Mouse (Mus musculus) MEL (cell line): ENCODE data around the gene Ssh2. TPM values are rescaled to one million over a fixed set of nuclear protein-coding genes. Genes with fewer than 3 reads are reported as not detected.

Experiments
- DNase-seq: peaks from one replicate; pipeline ENCODE4 v3.0.0; 2011; ENCODE audit warnings: low read depth, low spot score
- H3K27ac ChIP-seq: 2 replicates; pipeline ENCODE4 v1.5.1; 2012; ENCODE audit warnings: low read depth, mild to moderate bottlenecking, control low read depth, low read length, moderate library complexity; ENCODE audit not compliant: control insufficient read depth
- H3K27me3 ChIP-seq, 2 experiments: fragments of 150-350 bp in 1 of 2; sonication (generic) in 1 of 2; 2 replicates each; pipeline ENCODE4 v1.6.1; 2012; ENCODE audit warnings: low read length in 2 of 2, mild to moderate bottlenecking in 2 of 2, improper control_type of control experiment in 1 of 2, moderate library complexity in 1 of 2; ENCODE audit not compliant: insufficient read depth in 2 of 2, control insufficient read depth in 1 of 2
- H3K36me3 ChIP-seq, 2 experiments: 2 replicates each; pipeline ENCODE4 v1.6.1; 2012 to 2014; ENCODE audit warnings: low read length in 2 of 2, improper control_type of control experiment in 1 of 2, inconsistent platforms in 1 of 2, mild to moderate bottlenecking in 1 of 2; ENCODE audit not compliant: insufficient read depth in 2 of 2, control insufficient read depth in 1 of 2
- H3K4me1 ChIP-seq, 2 experiments: fragments of 150-350 bp in 1 of 2; sonication (generic) in 1 of 2; 2 replicates each; pipeline ENCODE4 v1.6.1; 2012; ENCODE audit warnings: low read length in 2 of 2, improper control_type of control experiment in 1 of 2, mild to moderate bottlenecking in 1 of 2; ENCODE audit not compliant: insufficient read depth in 2 of 2, control insufficient read depth in 1 of 2
- H3K4me3 ChIP-seq, 2 experiments: fragments of 150-350 bp in 1 of 2; sonication (generic) in 1 of 2; 2 replicates each; pipeline ENCODE4 v1.5.1; 2012; ENCODE audit warnings: low read depth in 2 of 2, low read length in 2 of 2, mild to moderate bottlenecking in 2 of 2, moderate library complexity in 2 of 2, control low read depth in 1 of 2, improper control_type of control experiment in 1 of 2; ENCODE audit not compliant: control insufficient read depth in 1 of 2, insufficient read depth in 1 of 2
- H3K79me2 ChIP-seq: 2 replicates; pipeline ENCODE4 v1.6.1; 2012; ENCODE audit warnings: mild to moderate bottlenecking, low read length, moderate library complexity; ENCODE audit not compliant: control insufficient read depth, poor library complexity, insufficient read depth
- H3K9ac ChIP-seq: 2 replicates; pipeline ENCODE4 v1.6.1; 2012; ENCODE audit warnings: low read depth, mild to moderate bottlenecking, control low read depth, low read length, moderate library complexity; ENCODE audit not compliant: control insufficient read depth, poor library complexity, severe bottlenecking
- H3K9me3 ChIP-seq: fragments of 150-350 bp; sonication (generic); replicated peaks from 2 replicates; pipeline ENCODE4 v1.6.1; 2012; ENCODE audit warnings: mild to moderate bottlenecking, low read length, improper control_type of control experiment, moderate library complexity; ENCODE audit not compliant: insufficient read depth
- CHD1 ChIP-seq: IDR thresholded peaks from 2 replicates; pipeline ENCODE4 v1.6.1; 2012; ENCODE audit warnings: low read depth, mild to moderate bottlenecking, inconsistent platforms, low read length, improper control_type of control experiment
- E2F4 ChIP-seq: IDR thresholded peaks from 2 replicates; pipeline ENCODE4 v1.6.1; 2011; ENCODE audit warnings: low read depth, low read length, improper control_type of control experiment, borderline replicate concordance
- ELF1 ChIP-seq: IDR thresholded peaks from 2 replicates; pipeline ENCODE4 v1.6.1; 2014; ENCODE audit warnings: low read depth, mild to moderate bottlenecking, inconsistent platforms, low read length, improper control_type of control experiment, moderate library complexity
- EP300 ChIP-seq, 2 experiments: IDR thresholded peaks; 2 replicates each; pipeline ENCODE4 v1.6.1; 2011; ENCODE audit warnings: improper control_type of control experiment in 2 of 2, low read length in 2 of 2, low read depth in 1 of 2, mild to moderate bottlenecking in 1 of 2
- ETS1 ChIP-seq: IDR thresholded peaks from 2 replicates; pipeline ENCODE4 v1.6.1; 2012; ENCODE audit warnings: low read depth, mild to moderate bottlenecking, inconsistent platforms, low read length, improper control_type of control experiment, moderate library complexity
- HCFC1 ChIP-seq: IDR thresholded peaks from 2 replicates; pipeline ENCODE4 v1.6.1; 2012; ENCODE audit warnings: low read depth, mild to moderate bottlenecking, inconsistent platforms, low read length, improper control_type of control experiment, moderate library complexity
- JUND ChIP-seq: IDR thresholded peaks from 2 replicates; pipeline ENCODE4 v1.6.1; 2011; ENCODE audit warnings: low read depth, mild to moderate bottlenecking, improper control_type of control experiment, low read length
- KAT2A ChIP-seq: conservative IDR thresholded peaks from 2 replicates; pipeline ENCODE4 v1.6.1; 2012; ENCODE audit warnings: low read depth, low read length, improper control_type of control experiment, inconsistent platforms
- MAZ ChIP-seq: IDR thresholded peaks from 2 replicates; pipeline ENCODE4 v1.6.1; 2012; ENCODE audit warnings: low read depth, mild to moderate bottlenecking, inconsistent platforms, low read length, improper control_type of control experiment
- MEF2A ChIP-seq: IDR thresholded peaks from 2 replicates; pipeline ENCODE4 v1.6.1; 2014; ENCODE audit warnings: low read depth, mild to moderate bottlenecking, inconsistent platforms, low read length, improper control_type of control experiment; ENCODE audit not compliant: poor library complexity, insufficient replicate concordance, severe bottlenecking; ENCODE audit errors: extremely low read depth
- MXI1 ChIP-seq: IDR thresholded peaks from 2 replicates; pipeline ENCODE4 v1.6.1; 2011; ENCODE audit warnings: mild to moderate bottlenecking, low read depth, low read length, improper control_type of control experiment
- NELFE ChIP-seq: IDR thresholded peaks from 2 replicates; pipeline ENCODE4 v1.6.1; 2011; ENCODE audit warnings: low read depth, low read length, improper control_type of control experiment
- NRF1 ChIP-seq: IDR thresholded peaks from 2 replicates; pipeline ENCODE4 v1.6.1; 2014; ENCODE audit warnings: low read depth, mild to moderate bottlenecking, inconsistent platforms, low read length, improper control_type of control experiment, moderate library complexity; ENCODE audit not compliant: poor library complexity, insufficient read depth, severe bottlenecking
- POLR2A ChIP-seq, 2 experiments: IDR thresholded peaks; 2 replicates each; pipeline ENCODE4 v1.6.1; 2011 to 2012; ENCODE audit warnings: low read length in 2 of 2, mild to moderate bottlenecking in 2 of 2, control low read depth in 1 of 2, improper control_type of control experiment in 1 of 2, low read depth in 1 of 2, moderate library complexity in 1 of 2; ENCODE audit not compliant: control insufficient read depth in 1 of 2, insufficient read depth in 1 of 2, poor library complexity in 1 of 2
- POLR2AphosphoS2 ChIP-seq: IDR thresholded peaks from 2 replicates; pipeline ENCODE4 v1.6.1; 2011; ENCODE audit warnings: low read length, improper control_type of control experiment
- RAD21 ChIP-seq: IDR thresholded peaks from 2 replicates; pipeline ENCODE4 v1.6.1; 2011; ENCODE audit warnings: mild to moderate bottlenecking, low read depth, low read length, improper control_type of control experiment
- RCOR1 ChIP-seq: IDR thresholded peaks from 2 replicates; pipeline ENCODE4 v1.6.1; 2012; ENCODE audit warnings: low read depth, mild to moderate bottlenecking, inconsistent platforms, low read length, improper control_type of control experiment
- SMC3 ChIP-seq: IDR thresholded peaks from 2 replicates; pipeline ENCODE4 v1.6.1; 2011; ENCODE audit warnings: low read depth, low read length, improper control_type of control experiment
- TAL1 ChIP-seq: IDR thresholded peaks from 2 replicates; pipeline ENCODE4 v1.6.1; 2012; ENCODE audit warnings: mild to moderate bottlenecking, inconsistent platforms, low read length, moderate library complexity, mixed read lengths
- TBP ChIP-seq: IDR thresholded peaks from 2 replicates; pipeline ENCODE4 v1.8.0; 2011; ENCODE audit warnings: low read depth, low read length, improper control_type of control experiment
- UBTF ChIP-seq: IDR thresholded peaks from 2 replicates; pipeline ENCODE4 v1.6.1; 2012; ENCODE audit warnings: low read depth, mild to moderate bottlenecking, inconsistent platforms, low read length, improper control_type of control experiment, moderate library complexity, borderline replicate concordance; ENCODE audit not compliant: insufficient read depth
- USF1 ChIP-seq: IDR thresholded peaks from 2 replicates; pipeline ENCODE4 v1.6.1; 2014; ENCODE audit warnings: low read depth, mild to moderate bottlenecking, inconsistent platforms, low read length, improper control_type of control experiment, moderate library complexity
- ZC3H11A ChIP-seq: IDR thresholded peaks from 2 replicates; pipeline ENCODE4 v1.6.1; 2012; ENCODE audit warnings: low read depth, mild to moderate bottlenecking, inconsistent platforms, low read length, improper control_type of control experiment
- ZMIZ1 ChIP-seq: IDR thresholded peaks from 2 replicates; pipeline ENCODE4 v1.6.1; 2012; ENCODE audit warnings: low read depth, mild to moderate bottlenecking, inconsistent platforms, low read length, improper control_type of control experiment, moderate library complexity
- polyA plus RNA-seq, 2 experiments: library from polyadenylated mRNA; stranded (reverse) in 1 of 2; unstranded in 1 of 2; fragments of >175 nt in 1 of 2; fragments of >200 nt in 1 of 2; gene quantifications; 2 replicates each; pipeline versions ENCODE4 v1.2.1 to v1.2.4; 2012; ENCODE audit warnings: low replicate concordance in 2 of 2, low read depth in 1 of 2; ENCODE audit not compliant: insufficient read length in 2 of 2, insufficient read depth in 1 of 2, missing spikeins in 1 of 2
- total RNA-seq: library from RNA; depleted of rRNA; stranded (reverse); fragments of 300-350 nt; gene quantifications from 2 replicates; pipeline ENCODE4 v1.2.3, GENCODE M21; 2012

The Ssh2 gene
- total and polyA plus RNA-seq, 3 experiments: 6.3 to 29.2 (median 16.5) TPM

GRCm38 (mm10) chr11:77348142-77348741 is 132.2 kb downstream of the Ssh2 start:
- Histone ChIP-seq H3K79me2 (peaks cover 2% of the 10 kb centered on the region; the same call in 1 of the 2 replicates), H3K4me3 (peak overlapping the region; percentile 78 to 87), H3K9me3 (no peaks in the 10 kb centered on the region), H3K27me3 (no peaks in the 10 kb centered on the region), H3K36me3 (peaks cover 0 to 21% of the 10 kb centered on the region in 2 experiments; a peak in 2 of 4 replicates), H3K27ac (peak overlapping the region; percentile 20)
- peak; percentile 92 for DNase-seq
- TF ChIP-seq EP300 (IDR thresholded peaks at IDR 0.05; ENCODE audit: low read depth in 1 of 2, low read length in 2 of 2) (0 out of 4 replicates have a peak, but pooled peaks of 1 of the 2 experiments have one; percentile 24), TBP (no peak), ZC3H11A (no peak), E2F4 (no peak), POLR2A (IDR thresholded peaks at IDR 0.05; ENCODE audit: control insufficient read depth in 1 of 2, insufficient read depth in 1 of 2, low read depth in 1 of 2, low read length in 2 of 2, poor library complexity in 1 of 2) (peak; percentile 82 to 95), JUND (no peak), CHD1 (no peak), MAZ (peak; percentile 81; the same call in 1 of the 2 replicates), RAD21 (no peak), USF1 (no peak), ELF1 (no peak), SMC3 (no peak), ZMIZ1 (peak; percentile 82; the same call in 1 of the 2 replicates), NELFE (peak; percentile 87), MEF2A (no peak), MXI1 (peak; percentile 28; the same call in 1 of the 2 replicates), HCFC1 (0 out of 2 replicates have a peak, but pooled peaks have one; percentile 10), KAT2A (no peak), NRF1 (peak; percentile 33; the same call in 1 of the 2 replicates), RCOR1 (no peak), ETS1 (no peak), UBTF (peak; percentile 66; the same call in 1 of the 2 replicates), POLR2AphosphoS2 (peak; percentile 54; the same call in 1 of the 2 replicates), TAL1 (no peak)
- TF ChIP-seq, all 39 proteins: peak for 10
- peaks cover 7 to 14% of the 10 kb centered on the region in 2 experiments for H3K4me1 ChIP-seq
- peak overlapping the region; percentile 85 for H3K9ac ChIP-seq
